Mouse (Mus musculus) natural killer cell, adult 2 months (primary cell): ENCODE measurements at regions not wholly inside any gene's neighbourhood (a gene's known extent, or its start where the extent isn't known, plus 50 kb on each side); places are given as distances from the start of the nearest gene placed in this dataset.

Source experiments
- DNase-seq, 2 experiments: peaks; one replicate each; pipeline ENCODE4 v3.0.0; 2022; ENCODE audit warnings: low spot score in 2 of 2

DNA sequence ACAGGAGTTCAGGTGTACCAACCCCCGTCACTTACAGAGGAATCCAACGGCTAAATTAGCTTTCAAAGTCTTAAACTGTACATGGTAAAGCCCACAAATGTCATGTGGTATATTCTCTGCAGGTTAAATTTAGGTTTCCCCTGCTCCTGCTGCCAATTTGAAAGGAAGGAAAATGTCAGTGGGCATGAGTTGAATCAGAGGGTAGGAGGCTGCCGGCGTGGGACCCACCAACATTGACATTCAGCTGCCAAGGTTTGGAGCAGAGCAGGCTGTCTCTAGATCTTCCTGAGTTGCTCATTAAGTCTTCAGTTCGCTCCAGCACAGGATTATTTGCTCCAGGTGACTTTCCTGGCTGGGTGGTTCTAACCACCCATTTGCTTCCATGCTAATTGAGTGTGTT, 532.1 kb downstream of the Tmem114 start:
- DNase-seq = no peak

GRCm38 (mm10) chr16:7863406-7863805, 561.5 kb downstream of the Tmem114 start:
- no peak for DNase-seq

DNA sequence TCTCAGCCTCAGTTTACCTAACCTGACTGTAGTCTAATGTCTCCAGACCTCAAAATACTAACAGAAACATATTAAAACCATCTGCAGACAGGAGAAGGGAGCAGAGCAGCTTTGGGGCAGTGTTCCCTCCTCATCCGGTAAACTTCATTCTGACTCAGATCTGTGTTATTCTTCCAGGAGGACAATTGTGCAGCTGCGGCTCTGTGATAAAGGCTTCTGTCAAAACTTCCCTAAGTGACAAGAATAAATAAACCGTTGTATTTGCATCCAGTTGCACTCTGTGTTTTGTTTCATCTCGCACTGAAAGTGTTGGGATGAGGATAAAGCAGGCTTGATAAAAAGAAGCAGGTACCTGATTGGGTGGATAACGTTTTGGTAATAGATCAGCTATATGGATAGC, 585.8 kb downstream of the Tmem114 start:
- no peak for DNase-seq

DNA sequence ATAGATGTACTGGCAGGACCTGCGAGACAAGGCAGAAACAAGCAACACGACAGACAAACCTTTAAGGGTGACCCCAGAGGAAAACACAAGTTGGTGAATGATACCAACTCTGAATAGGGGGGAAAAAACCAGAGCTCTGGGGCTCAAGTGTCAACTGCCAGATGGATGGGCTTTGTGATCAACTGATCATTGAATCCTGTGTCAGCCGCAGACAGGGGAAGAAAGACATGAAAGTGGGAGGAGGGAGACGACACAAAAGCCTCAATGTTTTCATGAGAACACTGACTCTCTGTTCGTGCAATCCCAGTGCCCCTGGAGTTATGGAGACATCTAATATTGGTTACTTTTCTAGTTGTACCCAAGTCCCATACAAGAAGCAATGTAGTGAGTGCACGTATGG, 593.8 kb downstream of the Tmem114 start:
- no peak for DNase-seq

DNA sequence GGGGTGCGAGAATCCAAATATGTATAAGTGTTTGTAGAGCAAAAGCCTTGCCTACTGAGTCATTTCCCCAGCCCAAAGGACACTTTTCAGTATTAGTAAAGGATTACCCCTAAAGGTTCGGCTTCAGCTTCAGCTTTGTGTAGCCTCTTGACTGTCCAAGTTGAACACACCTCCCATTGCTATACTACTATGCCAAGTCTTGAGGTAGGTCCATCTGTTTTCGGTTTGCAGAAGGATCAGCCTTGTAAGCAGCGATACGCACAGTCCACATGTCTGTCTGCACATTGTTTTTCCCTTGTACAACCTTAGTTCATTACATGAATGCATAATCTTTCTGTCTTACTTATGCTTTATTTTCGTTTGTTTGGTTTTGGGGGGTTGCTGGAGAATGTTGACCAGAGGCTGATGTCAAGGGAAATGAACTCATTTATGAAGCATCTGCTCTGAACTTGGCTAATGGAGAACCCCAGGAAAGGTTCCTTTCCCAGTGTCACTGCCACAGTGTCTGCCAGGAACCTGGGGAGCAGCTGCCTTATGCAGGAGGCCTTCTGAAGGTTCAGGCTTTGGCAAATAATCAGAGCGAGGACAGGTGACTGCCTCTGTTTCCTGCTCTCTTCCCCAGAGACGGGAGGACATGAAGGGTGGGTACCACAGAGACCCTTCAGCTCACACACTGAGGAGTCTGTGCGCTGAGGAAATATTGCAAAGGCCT, 594.8 kb downstream of the Tmem114 start:
- no peak for DNase-seq

GRCm38 (mm10) chr16:7801161-7801560, 623.8 kb downstream of the Tmem114 start:
- DNase-seq = no peak

GRCm38 (mm10) chr16:7797176-7797786, 627.7 kb downstream of the Tmem114 start:
- DNase-seq = no peak

DNA sequence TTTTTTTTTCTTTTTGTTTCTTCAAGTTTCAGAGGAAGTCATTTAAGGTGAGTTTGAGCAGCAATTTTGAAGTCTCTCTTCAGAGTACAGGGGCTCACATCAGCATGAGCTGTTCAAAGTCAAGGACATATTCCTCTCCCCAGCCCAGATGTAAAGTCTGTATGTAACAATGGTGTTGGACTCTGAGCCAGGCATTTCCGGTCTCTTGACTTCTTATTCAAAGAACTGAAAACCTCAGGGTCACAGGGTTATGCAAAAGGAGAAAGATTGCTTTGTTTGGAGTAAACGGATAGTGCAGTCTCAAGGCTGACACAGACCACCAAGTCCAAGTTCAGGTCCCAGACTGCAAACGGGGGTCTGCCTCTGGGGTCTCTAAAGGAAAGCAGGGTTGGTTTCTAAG, 629.4 kb downstream of the Tmem114 start:
- no peak for DNase-seq

DNA sequence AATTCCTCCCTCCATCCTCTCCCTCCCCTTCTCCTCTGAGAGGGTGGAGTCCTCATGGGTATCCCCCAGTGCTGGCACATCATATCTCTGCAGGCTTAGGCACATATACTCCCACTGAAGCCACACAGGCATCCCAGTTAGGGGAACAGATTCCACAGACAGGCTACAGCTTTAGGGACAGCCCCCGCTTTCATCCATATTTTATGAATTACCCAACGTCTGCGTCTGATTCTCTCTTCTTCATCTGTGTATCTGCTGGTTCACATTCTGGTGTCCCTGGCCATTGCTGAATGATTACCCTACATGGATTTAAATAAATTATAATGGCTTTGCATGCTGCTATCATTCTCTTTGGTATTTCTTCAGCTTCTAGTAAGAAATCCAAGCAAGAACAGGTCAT, 632.4 kb downstream of the Tmem114 start:
- DNase-seq = no peak

DNA sequence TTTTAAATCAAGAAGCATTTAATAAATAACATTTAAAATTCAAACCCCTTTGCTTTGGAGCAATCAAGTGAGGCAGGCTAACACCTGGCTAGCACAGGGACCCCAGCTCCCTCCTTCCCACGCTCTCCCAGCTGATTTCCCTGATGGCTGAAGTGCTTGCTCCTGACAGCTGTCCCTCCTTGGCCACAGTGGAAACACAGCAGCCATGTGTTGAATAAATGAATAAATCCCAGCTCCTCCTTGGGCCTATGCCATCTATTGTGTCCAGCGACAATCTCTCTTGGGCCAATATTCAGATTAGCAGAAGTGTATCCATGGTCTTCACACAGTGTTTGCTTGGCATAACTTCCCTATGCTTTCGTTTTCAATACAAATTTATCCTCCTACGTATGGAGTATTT, 634.7 kb downstream of the Tmem114 start:
- DNase-seq = no peak

DNA sequence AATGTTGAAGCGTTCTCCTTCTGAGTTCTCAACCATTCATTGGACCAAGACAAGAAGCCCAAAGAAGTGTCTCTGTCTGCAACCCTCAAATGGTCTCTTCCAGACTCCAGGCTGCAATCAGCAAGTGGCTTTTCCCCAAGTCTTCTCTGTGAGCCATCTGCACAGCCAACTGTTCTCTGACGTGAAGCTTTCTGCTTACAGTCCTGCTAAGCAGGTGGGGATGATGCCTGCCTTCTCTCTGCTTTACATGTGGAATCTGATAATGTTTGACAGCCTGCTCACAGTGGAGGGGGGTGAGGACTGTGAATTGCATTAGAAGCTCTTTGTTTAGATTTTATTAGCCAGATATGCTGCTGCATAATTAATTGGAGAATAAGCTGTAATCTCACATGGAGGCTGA, 636.7 kb downstream of the Tmem114 start:
- DNase-seq = no peak

GRCm38 (mm10) chr16:7781506-7781905, 643.4 kb downstream of the Tmem114 start:
- DNase-seq = no peak

DNA sequence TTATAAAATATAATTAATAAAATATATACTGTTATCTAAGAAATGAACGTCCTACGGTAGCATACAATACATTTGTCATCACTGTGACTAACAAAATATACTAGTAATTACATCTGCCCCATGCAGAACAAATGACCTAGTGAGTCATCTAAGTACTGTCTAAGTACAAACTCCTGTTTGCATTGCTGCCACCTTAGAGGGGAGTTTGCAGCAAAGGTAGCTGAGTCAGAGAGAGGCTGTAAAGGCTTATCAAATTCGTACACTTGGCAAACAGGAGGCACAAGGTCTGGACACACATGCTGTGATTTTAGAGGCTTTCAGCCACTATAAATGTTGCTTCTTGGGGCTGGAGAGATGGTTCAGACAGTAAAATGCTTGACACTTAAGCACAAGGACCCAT, 649.3 kb downstream of the Tmem114 start:
- DNase-seq = no peak

DNA sequence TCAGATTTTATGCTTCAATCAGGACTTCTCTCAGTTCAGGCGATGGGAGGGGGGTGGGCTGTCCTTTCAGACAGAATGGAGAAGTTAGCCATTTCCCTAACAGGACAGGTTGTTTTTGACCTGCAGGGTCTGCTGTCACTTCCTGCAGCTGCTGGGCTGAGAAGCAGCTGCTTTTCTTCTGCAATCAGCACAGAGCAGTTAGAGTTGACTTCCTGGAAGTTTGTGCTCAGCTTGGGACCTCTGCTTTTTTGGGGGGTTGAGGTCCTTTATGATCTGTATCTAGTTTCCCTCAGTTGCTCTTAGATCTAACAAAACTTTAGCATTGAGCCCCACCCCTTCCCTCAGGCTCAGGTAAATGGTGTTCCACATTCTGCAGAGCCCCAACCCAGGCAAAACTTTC, 656.5 kb downstream of the Tmem114 start:
- DNase-seq = no peak

GRCm38 (mm10) chr16:7767691-7768090, 657.2 kb downstream of the Tmem114 start:
- no peak for DNase-seq

DNA sequence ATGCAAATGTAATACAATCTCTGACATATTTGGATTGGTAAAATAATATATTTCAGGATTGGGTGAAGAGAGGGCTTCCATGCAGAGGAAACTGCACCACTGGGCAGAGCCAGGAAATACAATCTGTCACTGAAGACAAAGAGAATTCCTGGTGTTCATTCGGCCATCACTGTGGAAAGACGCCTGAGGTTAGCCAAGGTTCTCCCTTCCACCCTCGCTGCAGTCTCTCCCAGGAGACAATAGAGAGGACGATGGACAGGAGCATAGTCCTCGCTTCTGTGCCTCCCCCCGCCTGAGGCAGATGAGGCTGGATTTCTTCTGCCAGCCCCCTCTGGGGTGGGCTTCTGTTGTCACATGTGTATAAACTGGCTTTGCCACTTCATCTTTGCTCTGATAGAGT, 660.6 kb downstream of the Tmem114 start:
- no peak for DNase-seq

DNA sequence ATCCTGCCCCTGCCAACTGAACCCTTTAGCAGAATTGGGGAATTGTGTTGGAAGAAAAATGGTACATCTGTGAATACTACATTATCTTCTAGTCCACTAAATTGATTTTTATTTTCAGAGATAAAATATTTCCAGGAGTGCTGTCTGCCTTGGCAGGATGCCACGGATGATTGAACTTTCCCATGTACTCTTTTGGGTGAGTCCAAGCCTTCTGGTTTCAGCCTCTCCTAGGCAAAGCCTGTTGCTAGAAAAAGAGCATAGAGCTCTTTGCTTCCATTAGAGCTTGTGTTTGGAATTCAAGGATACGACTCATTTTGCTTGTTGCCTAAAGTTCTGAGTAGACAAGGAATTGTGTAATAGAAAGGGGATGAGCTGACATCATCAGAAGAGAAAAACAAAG, 696.8 kb downstream of the Tmem114 start:
- no peak for DNase-seq

DNA sequence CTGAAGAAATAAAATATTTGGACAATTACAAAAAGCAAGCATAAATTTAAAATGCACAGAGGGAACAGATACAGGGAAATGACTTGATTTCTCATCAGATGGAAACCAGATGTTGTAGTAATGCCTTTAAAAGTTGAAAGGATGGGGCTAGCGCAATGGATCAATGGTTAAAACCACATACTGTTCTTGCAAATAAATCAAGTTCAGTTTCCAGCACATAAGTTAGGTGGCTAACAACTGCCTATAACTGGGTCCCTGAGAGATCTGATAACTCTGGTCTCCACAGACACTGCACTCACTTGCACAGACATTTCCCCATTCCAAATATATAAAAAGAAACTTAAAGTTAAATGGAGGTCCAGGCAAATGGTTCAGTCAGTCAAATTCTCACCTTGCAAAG, 699.7 kb downstream of the Tmem114 start:
- no peak for DNase-seq

GRCm38 (mm10) chr16:7701471-7701870, 723.5 kb downstream of the Tmem114 start:
- no peak for DNase-seq

DNA sequence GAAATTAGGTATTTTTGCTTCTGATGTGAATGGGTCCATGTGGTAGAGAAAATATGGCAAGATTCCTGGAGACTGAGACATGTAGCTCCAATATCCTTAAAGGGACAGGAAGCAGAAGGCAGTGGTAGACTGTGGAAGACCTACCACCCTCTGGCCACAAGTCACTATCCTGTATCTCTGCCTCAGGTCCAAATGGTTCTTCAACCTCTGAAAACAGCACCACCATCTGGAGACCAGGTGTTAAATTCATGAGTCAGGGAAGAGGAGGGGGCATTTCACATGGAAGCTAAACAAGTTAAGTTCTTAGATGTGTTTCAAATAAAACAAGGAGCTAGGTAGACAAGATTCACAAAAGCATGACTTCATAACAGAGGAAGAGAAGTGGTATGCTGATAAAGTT, 739.5 kb downstream of the Tmem114 start:
- no peak for DNase-seq

- DNase-seq = no peak
These were observed 758.8 kb downstream of the Tmem114 start for GRCm38 (mm10) chr16:7666096-7666495.

DNA sequence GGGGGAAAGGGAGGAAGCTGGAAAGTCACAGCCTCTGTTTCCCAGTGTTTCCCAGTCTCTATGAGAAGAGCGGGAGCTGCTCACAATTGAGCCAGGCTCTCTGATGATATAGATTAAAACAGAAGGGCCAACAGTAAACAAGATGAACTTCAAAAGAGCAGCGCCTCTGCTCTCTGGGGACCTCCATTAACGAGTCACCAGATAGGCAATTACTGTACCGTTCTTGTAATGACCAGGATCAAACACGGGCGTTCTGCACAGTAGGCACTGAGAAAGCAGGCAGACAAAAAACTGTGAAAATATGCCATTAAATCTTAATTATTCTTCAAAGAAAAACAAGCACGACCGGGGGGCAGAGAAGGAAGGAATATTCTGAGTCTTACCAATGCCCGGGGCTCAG, 766.8 kb downstream of the Tmem114 start:
- no peak for DNase-seq

DNA sequence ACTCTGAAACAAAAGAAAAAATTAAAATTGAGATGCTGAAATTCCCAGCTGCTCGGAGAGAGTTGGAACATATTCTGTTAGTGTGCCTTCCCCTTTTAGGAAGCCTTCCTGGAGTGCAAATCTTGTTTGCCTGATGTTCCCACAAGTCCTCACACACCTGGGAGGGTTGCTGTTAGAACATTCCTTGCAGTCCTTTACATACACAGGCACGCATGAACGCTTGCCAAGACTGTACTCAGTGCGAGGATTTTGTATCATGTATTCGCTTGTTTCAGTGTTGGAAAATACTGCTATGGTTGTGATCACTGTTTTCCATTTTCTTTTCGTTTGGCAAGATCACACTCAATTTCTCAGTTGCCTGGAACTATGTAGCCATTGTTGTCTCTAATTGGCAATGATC, 770.5 kb downstream of the Tmem114 start:
- DNase-seq = no peak

- DNase-seq = no peak
These were observed 775.2 kb downstream of the Tmem114 start for GRCm38 (mm10) chr16:7649771-7650170.
